Mouse (Mus musculus): ENCODE results near the gene Rnf169. TPM values are rescaled to one million over a fixed set of nuclear protein-coding genes. Genes with fewer than 3 reads are reported as not detected.

Rnf169 gene
- 8.1 and 8.7 TPM in 2 replicates for polyA plus RNA-seq (2012; rRNA removed)

DNA sequence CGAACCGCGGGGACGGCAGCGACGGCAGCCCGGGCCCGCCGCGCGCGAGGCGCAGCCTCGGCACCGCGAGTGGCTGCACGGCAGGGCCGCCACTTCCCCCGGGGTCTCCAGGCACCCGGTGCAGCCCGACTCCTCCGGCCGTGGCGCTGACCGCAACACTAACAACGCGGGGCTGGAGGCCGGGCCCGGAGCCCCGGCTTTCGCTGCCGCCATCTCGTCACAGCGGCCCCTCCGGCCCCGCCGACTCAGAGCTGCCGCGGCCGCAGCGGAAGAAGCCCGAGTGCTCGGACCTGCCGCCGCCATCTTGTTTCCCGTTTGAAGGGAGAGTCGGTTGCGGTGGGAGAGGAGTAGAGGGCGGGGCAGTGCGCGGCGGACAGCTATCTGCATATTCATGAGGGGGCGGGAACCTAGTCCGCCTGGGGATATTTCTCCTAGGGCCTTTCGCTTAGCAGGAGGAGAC, at the start of gene Rnf169:
Rnf169 (minus strand) TSS at position 317 of the 460 bp plus-strand sequence.
- Histone ChIP-seq H3K4me3 (replicated peaks; ENCODE audit: insufficient read depth, low read depth, low read length) (peak within 1 kb of the TSS; percentile 88), H3K27me3 (ENCODE audit: control insufficient read depth, insufficient read depth, low read length) (no peaks in the 10 kb centered on the region), H3K4me1 (ENCODE audit: control insufficient read depth, insufficient read depth, low read length) (no peaks in the 10 kb centered on the region; the same call in 1 of the 2 replicates), H3K27ac (ENCODE audit: insufficient read depth, low read length) (peak within 1 kb of the TSS; percentile 89)
- DNase-seq = peak; percentile 92 to 96
- TF ChIP-seq CTCF (IDR thresholded peaks at IDR 0.05; ENCODE audit: borderline replicate concordance, insufficient read depth, low read depth, low read length) (no peak), POLR2A (IDR thresholded peaks at IDR 0.05; ENCODE audit: borderline replicate concordance, insufficient read depth, low read length) (peak; percentile 76)
- WGBS = under 1% methylated on average over 55 of the region's 55 CpGs

DNA sequence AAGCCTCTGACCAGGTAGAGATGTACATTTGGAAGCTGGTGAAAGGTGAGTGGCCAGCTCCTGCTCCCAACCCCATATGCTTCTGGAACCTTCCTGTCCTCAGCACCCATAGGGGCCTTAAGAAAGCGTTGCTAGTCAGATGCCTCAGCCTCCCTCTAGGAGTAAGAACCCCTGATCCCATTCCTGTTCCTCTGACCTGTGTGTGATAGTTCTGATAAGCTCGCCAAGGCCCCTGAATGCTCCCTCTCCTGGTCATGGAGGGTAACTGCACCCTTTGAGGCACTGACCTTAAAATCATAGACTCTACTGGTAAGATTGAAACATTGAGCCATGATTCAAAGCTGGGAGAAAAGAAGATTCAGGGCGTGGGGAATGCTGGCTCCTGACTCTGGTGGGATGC, 49.1 kb upstream of the Rnf169 start:
- TF ChIP-seq CTCF (IDR thresholded peaks at IDR 0.05; ENCODE audit: borderline replicate concordance, insufficient read depth, low read depth, low read length) = peak; percentile 35
- TF ChIP-seq POLR2A (IDR thresholded peaks at IDR 0.05; ENCODE audit: borderline replicate concordance, insufficient read depth, low read length) = no peak
- no peak for DNase-seq
- H3K27ac ChIP-seq (ENCODE audit: insufficient read depth, low read length) = no peak overlapping the region
- H3K4me1 ChIP-seq (ENCODE audit: control insufficient read depth, insufficient read depth, low read length) = no peaks in the 10 kb centered on the region; the same call in 1 of the 2 replicates
- no peaks in the 10 kb centered on the region for H3K27me3 ChIP-seq (ENCODE audit: control insufficient read depth, insufficient read depth, low read length)
- WGBS = 86% methylated on average over 3 of the region's 3 CpGs
- H3K4me3 ChIP-seq (replicated peaks; ENCODE audit: insufficient read depth, low read depth, low read length) = no peak overlapping the region

DNA sequence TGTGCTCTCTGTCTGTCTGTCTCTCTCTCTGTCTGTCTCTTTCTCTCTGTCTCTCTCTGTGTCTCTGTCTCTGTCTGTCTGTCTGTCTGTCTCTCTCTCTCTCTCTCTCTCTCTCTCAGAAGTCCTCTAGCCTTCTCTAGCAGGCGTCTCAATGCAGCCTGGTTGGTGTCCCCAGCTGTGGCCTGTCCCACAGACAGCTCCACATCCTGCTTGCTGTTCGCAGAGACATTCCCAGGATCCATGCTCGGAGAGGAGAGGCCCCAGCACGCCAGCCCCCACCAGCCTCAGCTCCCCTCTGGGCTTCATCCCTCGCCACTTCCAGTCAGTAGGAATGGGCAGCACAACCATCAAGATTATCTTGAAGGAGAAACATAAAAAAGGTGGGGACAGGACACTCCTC, 47.1 kb upstream of the Rnf169 start:
- Histone ChIP-seq H3K27ac (ENCODE audit: insufficient read depth, low read length) (no peak overlapping the region), H3K27me3 (ENCODE audit: control insufficient read depth, insufficient read depth, low read length) (no peaks in the 10 kb centered on the region), H3K4me3 (replicated peaks; ENCODE audit: insufficient read depth, low read depth, low read length) (no peak overlapping the region), H3K4me1 (ENCODE audit: control insufficient read depth, insufficient read depth, low read length) (no peaks in the 10 kb centered on the region; the same call in 1 of the 2 replicates)
- TF ChIP-seq POLR2A (IDR thresholded peaks at IDR 0.05; ENCODE audit: borderline replicate concordance, insufficient read depth, low read length) (no peak), CTCF (IDR thresholded peaks at IDR 0.05; ENCODE audit: borderline replicate concordance, insufficient read depth, low read depth, low read length) (no peak)
- no peak for DNase-seq
- WGBS = 85% methylated on average over 5 of the region's 5 CpGs

DNA sequence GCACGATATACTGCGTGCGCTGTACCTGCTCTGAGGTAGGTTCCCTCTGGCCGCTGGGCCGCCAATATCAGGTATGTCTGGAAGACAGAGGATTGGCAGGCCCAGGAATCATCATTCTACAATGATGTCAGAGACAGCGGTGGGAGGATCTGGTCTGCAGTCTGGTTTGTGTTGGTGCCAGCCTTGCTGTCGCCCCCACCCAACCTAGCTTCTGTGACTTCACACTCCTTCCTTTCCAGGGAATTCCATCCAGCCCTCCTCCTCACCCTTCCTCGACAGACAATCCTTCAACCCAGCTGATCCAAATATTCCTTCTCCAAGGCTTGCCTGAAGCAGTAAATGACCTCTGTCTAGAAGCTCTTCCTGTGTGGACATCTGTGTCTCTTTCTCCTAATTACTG, 36.8 kb upstream of the Rnf169 start:
- Histone ChIP-seq H3K4me1 (ENCODE audit: control insufficient read depth, insufficient read depth, low read length) (peaks cover 13% of the 10 kb centered on the region), H3K27ac (ENCODE audit: insufficient read depth, low read length) (no peak overlapping the region), H3K4me3 (replicated peaks; ENCODE audit: insufficient read depth, low read depth, low read length) (no peak overlapping the region), H3K27me3 (ENCODE audit: control insufficient read depth, insufficient read depth, low read length) (no peaks in the 10 kb centered on the region)
- TF ChIP-seq POLR2A (IDR thresholded peaks at IDR 0.05; ENCODE audit: borderline replicate concordance, insufficient read depth, low read length) = no peak
- TF ChIP-seq CTCF (IDR thresholded peaks at IDR 0.05; ENCODE audit: borderline replicate concordance, insufficient read depth, low read depth, low read length) = no peak
- 95% methylated on average over 8 of the region's 8 CpGs for WGBS
- no peak for DNase-seq

DNA sequence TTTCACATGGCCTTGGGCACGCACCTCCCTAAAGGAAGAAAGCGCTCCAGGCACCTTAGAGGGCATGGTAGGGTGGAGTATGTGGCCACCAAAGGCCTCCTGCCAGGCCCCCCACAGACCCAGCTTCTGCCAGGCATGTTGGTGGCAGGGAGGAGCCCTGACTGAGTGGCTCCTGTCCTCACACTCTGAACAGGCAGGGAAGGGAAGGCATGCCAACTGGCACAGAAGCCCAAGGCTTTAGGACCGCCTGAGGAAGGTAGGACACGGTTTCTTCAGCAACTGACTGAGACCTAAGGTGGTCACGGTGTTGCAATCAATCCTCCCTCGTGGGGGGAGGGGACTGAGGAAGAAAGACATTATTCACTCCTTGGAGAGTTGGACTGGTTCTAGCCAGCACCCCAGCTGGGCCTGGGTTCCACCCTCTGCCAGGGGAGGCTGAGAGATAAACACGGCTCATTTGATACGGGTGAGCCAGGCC, 33.9 kb upstream of the Rnf169 start:
- Histone ChIP-seq H3K27me3 (ENCODE audit: control insufficient read depth, insufficient read depth, low read length) (no peaks in the 10 kb centered on the region), H3K27ac (ENCODE audit: insufficient read depth, low read length) (no peak overlapping the region), H3K4me1 (ENCODE audit: control insufficient read depth, insufficient read depth, low read length) (peaks cover 13% of the 10 kb centered on the region), H3K4me3 (replicated peaks; ENCODE audit: insufficient read depth, low read depth, low read length) (no peak overlapping the region)
- TF ChIP-seq POLR2A (IDR thresholded peaks at IDR 0.05; ENCODE audit: borderline replicate concordance, insufficient read depth, low read length) (no peak), CTCF (IDR thresholded peaks at IDR 0.05; ENCODE audit: borderline replicate concordance, insufficient read depth, low read depth, low read length) (no peak)
- 10% methylated on average over 8 of the region's 8 CpGs for WGBS
- peak; percentile 80 to 81 for DNase-seq

DNA sequence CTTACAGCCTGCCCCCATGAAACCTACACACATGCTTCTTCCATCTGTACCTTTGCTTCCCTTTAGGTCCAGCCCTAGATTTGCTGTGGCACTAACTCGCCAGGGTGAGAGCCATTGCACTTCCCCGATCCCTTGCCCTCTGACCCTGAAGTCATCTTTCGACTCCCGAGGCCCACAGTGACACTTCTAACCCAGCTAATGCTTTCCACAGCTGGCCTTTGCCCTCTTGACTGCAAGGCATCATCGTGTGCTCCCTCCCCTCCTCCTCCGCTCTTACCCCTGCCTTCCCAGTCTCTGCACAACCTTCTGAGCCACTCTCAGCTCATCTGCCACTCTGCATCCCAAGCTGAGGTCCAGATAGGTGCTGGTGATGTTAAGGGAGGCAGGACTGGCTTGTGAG, 32.3 kb upstream of the Rnf169 start:
- no peak for DNase-seq
- no peaks in the 10 kb centered on the region for H3K27me3 ChIP-seq (ENCODE audit: control insufficient read depth, insufficient read depth, low read length)
- H3K4me1 ChIP-seq (ENCODE audit: control insufficient read depth, insufficient read depth, low read length) = peaks cover 13% of the 10 kb centered on the region
- WGBS = 81% methylated on average over 6 of the region's 6 CpGs
- H3K4me3 ChIP-seq (replicated peaks; ENCODE audit: insufficient read depth, low read depth, low read length) = no peak overlapping the region
- TF ChIP-seq CTCF (IDR thresholded peaks at IDR 0.05; ENCODE audit: borderline replicate concordance, insufficient read depth, low read depth, low read length) = no peak
- TF ChIP-seq POLR2A (IDR thresholded peaks at IDR 0.05; ENCODE audit: borderline replicate concordance, insufficient read depth, low read length) = no peak
- no peak overlapping the region for H3K27ac ChIP-seq (ENCODE audit: insufficient read depth, low read length)

DNA sequence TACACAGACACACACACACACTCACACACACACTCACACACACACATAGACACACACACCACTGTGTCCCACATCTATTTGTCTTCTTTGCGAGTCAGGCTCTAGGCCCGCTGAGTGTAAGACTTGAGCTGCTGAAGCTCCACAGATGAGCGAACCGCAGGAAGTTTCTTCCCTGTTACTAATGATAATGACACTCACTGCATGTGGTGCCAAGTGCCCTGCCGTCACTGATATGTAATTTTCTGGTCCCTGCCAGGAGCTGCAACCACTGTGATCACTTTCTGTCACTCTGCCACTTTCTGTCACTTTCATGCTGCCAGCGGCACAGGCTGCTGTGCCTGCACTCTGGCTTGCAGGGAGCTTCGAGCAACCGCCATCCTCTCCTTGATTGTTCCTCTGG, 31.8 kb upstream of the Rnf169 start:
- TF ChIP-seq CTCF (IDR thresholded peaks at IDR 0.05; ENCODE audit: borderline replicate concordance, insufficient read depth, low read depth, low read length) (no peak), POLR2A (IDR thresholded peaks at IDR 0.05; ENCODE audit: borderline replicate concordance, insufficient read depth, low read length) (no peak)
- DNase-seq = no peak
- WGBS = 67% methylated on average over 8 of the region's 8 CpGs
- Histone ChIP-seq H3K4me3 (replicated peaks; ENCODE audit: insufficient read depth, low read depth, low read length) (no peak overlapping the region), H3K27ac (ENCODE audit: insufficient read depth, low read length) (no peak overlapping the region), H3K27me3 (ENCODE audit: control insufficient read depth, insufficient read depth, low read length) (no peaks in the 10 kb centered on the region), H3K4me1 (ENCODE audit: control insufficient read depth, insufficient read depth, low read length) (peaks cover 13% of the 10 kb centered on the region)

DNA sequence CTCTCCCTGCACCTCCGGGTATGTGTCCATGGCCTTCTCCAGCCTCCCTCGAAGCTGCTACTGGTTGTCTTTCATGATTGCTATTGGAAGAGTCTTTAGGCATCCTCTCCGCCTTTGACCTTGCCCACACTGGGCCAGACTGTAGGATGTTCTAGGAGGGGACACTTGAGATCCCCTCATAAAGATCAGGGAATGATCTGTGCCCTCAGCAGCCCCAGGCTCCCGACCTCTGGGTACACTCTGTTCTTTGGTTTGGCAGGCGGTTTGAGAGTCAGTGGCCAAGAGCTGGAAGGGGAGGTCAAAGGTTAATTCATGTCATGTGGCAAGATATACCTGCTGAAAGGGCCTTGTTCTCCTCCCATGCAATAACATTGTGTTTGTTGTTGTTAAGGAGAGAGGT, 30.5 kb upstream of the Rnf169 start:
- 91% methylated on average over 5 of the region's 5 CpGs for WGBS
- H3K4me3 ChIP-seq (replicated peaks; ENCODE audit: insufficient read depth, low read depth, low read length) = no peak overlapping the region
- H3K4me1 ChIP-seq (ENCODE audit: control insufficient read depth, insufficient read depth, low read length) = peaks cover 17% of the 10 kb centered on the region
- TF ChIP-seq CTCF (IDR thresholded peaks at IDR 0.05; ENCODE audit: borderline replicate concordance, insufficient read depth, low read depth, low read length) = no peak
- TF ChIP-seq POLR2A (IDR thresholded peaks at IDR 0.05; ENCODE audit: borderline replicate concordance, insufficient read depth, low read length) = no peak
- no peak overlapping the region for H3K27ac ChIP-seq (ENCODE audit: insufficient read depth, low read length)
- DNase-seq = no peak
- peaks cover 2% of the 10 kb centered on the region; the same call in 1 of the 2 replicates for H3K27me3 ChIP-seq (ENCODE audit: control insufficient read depth, insufficient read depth, low read length)
